Mouse (Mus musculus) embryo, embryonic 11 days (tissue): ENCODE results near the gene Zfp691.

Experiments used
- DNase-seq: peaks from one replicate; pipeline ENCODE4 v3.0.0-alpha.2; 2015

The Zfp691 gene

DNA sequence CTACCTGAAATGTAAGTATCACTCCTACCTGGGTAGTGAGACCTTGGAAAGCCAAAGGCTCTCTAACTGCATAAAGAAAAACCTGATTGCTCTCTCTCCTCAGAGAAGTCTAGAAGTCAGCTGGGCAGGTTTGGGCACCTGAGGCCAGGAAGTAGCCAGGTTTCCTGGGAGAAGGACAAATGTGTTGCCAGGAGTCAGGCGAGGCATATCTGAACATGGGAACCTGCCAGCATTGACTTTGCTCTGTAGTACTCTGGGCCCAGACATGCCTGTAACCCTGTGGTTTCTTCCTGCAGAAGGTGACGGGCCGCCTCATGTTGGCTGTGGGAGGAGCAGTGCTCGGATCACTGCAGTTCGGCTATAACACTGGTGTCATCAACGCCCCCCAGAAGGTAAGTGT lies 53.9 kb downstream of the Zfp691 start:
- DNase-seq = no peak
